Mouse (Mus musculus) CH12.LX (cell line): ENCODE measurements around the gene Arid1a. TPM values are rescaled to one million over a fixed set of nuclear protein-coding genes. Genes with fewer than 3 reads are reported as not detected.

ENCODE experiments used
- DNase-seq: peaks from one replicate; pipeline ENCODE4 v3.0.0-alpha.2; 2013; ENCODE audit errors: extremely low read depth
- H3K27ac ChIP-seq: 2 replicates; pipeline ENCODE4 v1.5.1; 2012; ENCODE audit warnings: low read depth, mild to moderate bottlenecking, control low read depth, moderate library complexity; ENCODE audit not compliant: insufficient read depth
- H3K27me3 ChIP-seq: replicated peaks from 2 replicates; pipeline ENCODE3; 2012; ENCODE audit warnings: inconsistent platforms
- H3K36me3 ChIP-seq, 2 experiments: replicated peaks in 1 of 2; 2 replicates each; pipeline versions ENCODE3 to v1.6.1; 2012; ENCODE audit warnings: inconsistent platforms in 1 of 2, low read length in 1 of 2, mild to moderate bottlenecking in 1 of 2, mixed read lengths in 1 of 2, moderate library complexity in 1 of 2; ENCODE audit not compliant: control insufficient read depth in 1 of 2, insufficient read depth in 1 of 2
- H3K4me1 ChIP-seq, 2 experiments: 2 replicates each; pipeline ENCODE4 v1.6.1; 2012; ENCODE audit warnings: inconsistent platforms in 1 of 2, moderate library complexity in 1 of 2; ENCODE audit not compliant: insufficient read depth in 2 of 2, control insufficient read depth in 1 of 2
- H3K4me2 ChIP-seq: 2 replicates; pipeline ENCODE4 v1.6.1; 2012; ENCODE audit warnings: low read depth, mild to moderate bottlenecking, control low read depth; ENCODE audit not compliant: poor library complexity, insufficient read depth, severe bottlenecking
- H3K4me3 ChIP-seq, 3 experiments: fragments of 150-350 bp in 1 of 3; sonication (generic) in 1 of 3; replicated peaks in 1 of 3; 2 replicates each; pipeline versions ENCODE3 to v1.5.1; 2011 to 2012; ENCODE audit warnings: low read depth in 2 of 3, low read length in 2 of 3, mild to moderate bottlenecking in 2 of 3, moderate library complexity in 2 of 3, control low read depth in 1 of 3, improper control_type of control experiment in 1 of 3, inconsistent platforms in 1 of 3, mixed read lengths in 1 of 3; ENCODE audit not compliant: poor library complexity in 1 of 3
- H3K79me2 ChIP-seq: replicated peaks from 2 replicates; pipeline ENCODE4 v1.6.1; 2012; ENCODE audit warnings: mild to moderate bottlenecking, moderate library complexity; ENCODE audit not compliant: control insufficient read depth, poor library complexity, insufficient read depth, severe bottlenecking; ENCODE audit errors: extremely low read depth
- H3K9ac ChIP-seq: 2 replicates; pipeline ENCODE4 v1.6.1; 2012; ENCODE audit warnings: low read depth, mild to moderate bottlenecking, control low read depth, moderate library complexity; ENCODE audit not compliant: insufficient read depth
- H3K9me3 ChIP-seq: replicated peaks from 2 replicates; pipeline ENCODE3; 2012; ENCODE audit warnings: low read length, inconsistent platforms, mixed read lengths
- BHLHE40 ChIP-seq: IDR thresholded peaks from 2 replicates; pipeline ENCODE4 v1.6.1; 2011; ENCODE audit warnings: mild to moderate bottlenecking, low read depth, low read length, improper control_type of control experiment
- CHD2 ChIP-seq: IDR thresholded peaks from 2 replicates; pipeline ENCODE4 v1.6.1; 2011; ENCODE audit warnings: low read length, improper control_type of control experiment
- CTCF ChIP-seq, 2 experiments: IDR thresholded peaks in 1 of 2; conservative IDR thresholded peaks in 1 of 2; 2 replicates each; pipeline ENCODE4 v1.5.1; 2011 to 2012; ENCODE audit warnings: low read depth in 2 of 2, low read length in 2 of 2, improper control_type of control experiment in 1 of 2, inconsistent platforms in 1 of 2, mild to moderate bottlenecking in 1 of 2, moderate library complexity in 1 of 2
- ELF1 ChIP-seq: IDR thresholded peaks from 2 replicates; pipeline ENCODE4 v1.6.1; 2014; ENCODE audit warnings: low read depth, mild to moderate bottlenecking, inconsistent platforms, low read length, improper control_type of control experiment
- ETS1 ChIP-seq: conservative IDR thresholded peaks from 2 replicates; pipeline ENCODE4 v1.6.1; 2012; ENCODE audit warnings: low read depth, mild to moderate bottlenecking, inconsistent platforms, low read length, improper control_type of control experiment, moderate library complexity
- HCFC1 ChIP-seq: IDR thresholded peaks from 2 replicates; pipeline ENCODE4 v1.6.1; 2012; ENCODE audit warnings: low read depth, mild to moderate bottlenecking, inconsistent platforms, low read length, improper control_type of control experiment
- IRF4 ChIP-seq: IDR thresholded peaks from 2 replicates; pipeline ENCODE4 v1.6.1; 2014; ENCODE audit warnings: low read depth, mild to moderate bottlenecking, inconsistent platforms, low read length, improper control_type of control experiment
- JUN ChIP-seq: IDR thresholded peaks from 2 replicates; pipeline ENCODE4 v1.6.1; 2011; ENCODE audit warnings: low read depth, mild to moderate bottlenecking, low read length, improper control_type of control experiment, moderate library complexity; ENCODE audit not compliant: insufficient read depth
- MAZ ChIP-seq: IDR thresholded peaks from 2 replicates; pipeline ENCODE4 v1.6.1; 2012; ENCODE audit warnings: low read depth, mild to moderate bottlenecking, inconsistent platforms, low read length, improper control_type of control experiment, moderate library complexity
- MEF2A ChIP-seq: IDR thresholded peaks from 2 replicates; pipeline ENCODE4 v1.6.1; 2014; ENCODE audit warnings: low read depth, mild to moderate bottlenecking, inconsistent platforms, low read length, improper control_type of control experiment, borderline replicate concordance
- MXI1 ChIP-seq: IDR thresholded peaks from 2 replicates; pipeline ENCODE4 v1.6.1; 2011; ENCODE audit warnings: mild to moderate bottlenecking, low read depth, low read length, improper control_type of control experiment
- NELFE ChIP-seq: IDR thresholded peaks from 2 replicates; pipeline ENCODE4 v1.6.1; 2011; ENCODE audit warnings: low read depth, low read length, improper control_type of control experiment
- PAX5 ChIP-seq: IDR thresholded peaks from 2 replicates; pipeline ENCODE4 v1.6.1; 2012; ENCODE audit warnings: low read length, inconsistent platforms, mixed read lengths
- POLR2A ChIP-seq: IDR thresholded peaks from 2 replicates; pipeline ENCODE4 v1.6.1; 2011; ENCODE audit warnings: low read depth, mild to moderate bottlenecking, improper control_type of control experiment, low read length
- SMC3 ChIP-seq: IDR thresholded peaks from 2 replicates; pipeline ENCODE4 v1.6.1; 2011; ENCODE audit warnings: low read depth, low read length, improper control_type of control experiment
- TCF12 ChIP-seq: IDR thresholded peaks from 2 replicates; pipeline ENCODE4 v1.6.1; 2014; ENCODE audit warnings: low read depth, mild to moderate bottlenecking, inconsistent platforms, low read length, improper control_type of control experiment
- UBTF ChIP-seq: IDR thresholded peaks from 2 replicates; pipeline ENCODE4 v1.6.1; 2012; ENCODE audit warnings: low read depth, mild to moderate bottlenecking, inconsistent platforms, low read length, improper control_type of control experiment, moderate library complexity
- USF1 ChIP-seq: IDR thresholded peaks from 2 replicates; pipeline ENCODE4 v1.6.1; 2014; ENCODE audit warnings: low read depth, mild to moderate bottlenecking, inconsistent platforms, low read length, improper control_type of control experiment
- ZC3H11A ChIP-seq: IDR thresholded peaks from 2 replicates; pipeline ENCODE4 v1.6.1; 2012; ENCODE audit warnings: low read depth, mild to moderate bottlenecking, inconsistent platforms, low read length, improper control_type of control experiment
- ZKSCAN1 ChIP-seq: IDR thresholded peaks from 2 replicates; pipeline ENCODE4 v1.6.1; 2012; ENCODE audit warnings: low read depth, inconsistent platforms, low read length, improper control_type of control experiment, borderline replicate concordance
- ZNF384 ChIP-seq: IDR thresholded peaks from 2 replicates; pipeline ENCODE4 v1.6.1; 2012; ENCODE audit warnings: low read depth, low read length, improper control_type of control experiment, inconsistent platforms
- dilution Hi-C: fragments of 300-500 bp; cut with MboI; formaldehyde crosslinking; loops from 2 replicates; pipeline ENCODE4 v1.14.3; 2020; ENCODE audit warnings: low sequenced_read_pairs; ENCODE audit not compliant: extremely low pct_unique_long_range_greater_than_20kb, extremely low pct_ligation_motif_present
- in situ Hi-C: fragments of 300-500 bp; cut with MboI; formaldehyde crosslinking; loops from 3 replicates; pipeline ENCODE4 v1.14.3; 2019; ENCODE audit warnings: low sequenced_read_pairs, low pct_ligation_motif_present, low pct_unique_long_range_greater_than_20kb, mixed read lengths
- polyA plus RNA-seq: library from polyadenylated mRNA; unstranded; fragments of >175 nt; gene quantifications from 2 replicates; pipeline ENCODE4 v1.2.1, GENCODE M21; 2012; ENCODE audit warnings: low read depth; ENCODE audit not compliant: insufficient read length
- total RNA-seq, 2 experiments: library from RNA; depleted of rRNA; stranded (reverse); fragments of 300-350 nt in 1 of 2; fragments of >200 nt in 1 of 2; gene quantifications; 2 replicates each; pipeline ENCODE4 v1.2.3; 2012 to 2014

The Arid1a gene
- total and polyA plus RNA-seq, 3 experiments, result 6.4 to 47.1 (median 19.1) TPM

- Histone ChIP-seq H3K79me2 (peaks cover 37% of the 10 kb centered on the region), H3K4me1 (peaks cover 8 to 31% of the 10 kb centered on the region in 2 experiments), H3K9me3 (no peaks in the 10 kb centered on the region), H3K4me2 (no peak overlapping the region), H3K36me3 (peaks cover 2 to 20% of the 10 kb centered on the region in 2 experiments), H3K9ac (no peak overlapping the region), H3K27ac (no peak overlapping the region), H3K27me3 (no peaks in the 10 kb centered on the region), H3K4me3 (no peak overlapping the region)
- dilution Hi-C loops (no loop called here), in situ Hi-C loops (loop anchor here (5.0 kb wide), 1 partner anchor 37 kb away; no protein-coding TSS in a partner anchor)
- TF ChIP-seq ZC3H11A (no peak), NELFE (no peak), HCFC1 (no peak), ETS1 (no peak), JUN (no peak), IRF4 (no peak), BHLHE40 (no peak), ELF1 (no peak), CTCF (conservative IDR thresholded peaks at IDR 0.05 in 1 of 2, IDR thresholded peaks at IDR 0.05 in 1 of 2; ENCODE audit: low read depth in 2 of 2, low read length in 2 of 2) (no peak)
- no peak for DNase-seq
Observed at GRCm38 (mm10) chr4:133634043-133634410, 122.5 kb downstream of the Arid1a start.

- in situ Hi-C loops, result loop anchor here (5.0 kb wide), 1 partner anchor 36 kb away; no protein-coding TSS in a partner anchor
- Histone ChIP-seq H3K4me1 (peaks cover 8 to 37% of the 10 kb centered on the region in 2 experiments), H3K79me2 (peaks cover 38% of the 10 kb centered on the region), H3K9ac (peak overlapping the region; percentile 95), H3K36me3 (peaks cover 2 to 20% of the 10 kb centered on the region in 2 experiments), H3K9me3 (no peaks in the 10 kb centered on the region), H3K27me3 (no peaks in the 10 kb centered on the region), H3K27ac (no peak overlapping the region), H3K4me3 (peak overlapping the region; percentile 18 to 81 (median 57)), H3K4me2 (no peak overlapping the region)
- TF ChIP-seq POLR2A (peak; percentile 30; the same call in 1 of the 2 replicates), HCFC1 (no peak), USF1 (no peak), CTCF (conservative IDR thresholded peaks at IDR 0.05 in 1 of 2, IDR thresholded peaks at IDR 0.05 in 1 of 2; ENCODE audit: low read depth in 2 of 2, low read length in 2 of 2) (peak in 1 of 2 experiments; percentile 73; a peak in 2 of 4 replicates), CHD2 (no peak), UBTF (no peak; the same call in 1 of the 2 replicates), PAX5 (no peak), NELFE (peak; percentile 30; the same call in 1 of the 2 replicates), MEF2A (no peak), TCF12 (0 out of 2 replicates have a peak, but pooled peaks have one; percentile 42), ELF1 (no peak), ZKSCAN1 (no peak), SMC3 (no peak), IRF4 (no peak), BHLHE40 (no peak), MXI1 (no peak), ZNF384 (no peak), MAZ (peak; percentile 71; the same call in 1 of the 2 replicates)
- dilution Hi-C loops, result no loop called here
- DNase-seq, result no peak
Observed at GRCm38 (mm10) chr4:133633332-133634042, 123.1 kb downstream of the Arid1a start.
